Mouse (Mus musculus) olfactory bulb, adult 2 months (tissue): ENCODE data around the gene Brf1.

Source experiments
- CTCF ChIP-seq: fragments of 200-500 bp; IDR thresholded peaks from 2 replicates; pipeline ENCODE4 v1.5.1; 2012; ENCODE audit warnings: low read depth, mild to moderate bottlenecking, low read length, moderate library complexity; ENCODE audit not compliant: insufficient read depth
- POLR2A ChIP-seq: fragments of 200-500 bp; IDR thresholded peaks from 2 replicates; pipeline ENCODE4 v1.6.1; 2012; ENCODE audit warnings: mild to moderate bottlenecking, low read depth, low read length, moderate library complexity; ENCODE audit not compliant: insufficient read depth

DNA sequence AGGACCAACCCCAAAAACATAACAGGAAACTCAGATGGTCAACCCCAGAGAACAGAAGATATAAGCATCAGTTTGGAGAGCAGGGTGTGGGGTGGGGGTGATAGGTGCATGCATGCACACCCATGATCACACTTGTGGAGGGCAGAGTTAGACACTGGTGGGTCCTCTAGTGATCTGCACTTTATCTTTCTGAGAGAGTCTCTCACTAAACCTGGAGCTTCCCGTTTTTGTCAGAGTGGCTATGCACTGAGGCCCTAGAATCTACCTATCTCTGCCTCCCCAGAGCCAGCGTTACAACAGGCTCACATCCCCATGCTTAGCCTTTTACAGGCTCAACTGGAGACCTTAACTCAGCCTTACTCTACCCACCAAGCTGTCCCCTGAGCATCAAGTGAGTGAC is 9.1 kb downstream of the Brf1 start:
- TF ChIP-seq CTCF: no peak
- TF ChIP-seq POLR2A: no peak
